Mouse (Mus musculus) lung, embryonic 16.5 days (tissue): Measurements from ENCODE around the gene Clint1. TPM values are rescaled to one million over a fixed set of nuclear protein-coding genes. Genes with fewer than 3 reads are reported as not detected.
A peak's percentile ranks its signal among the peaks of the same experiment; 100 is the strongest.
"Not testable (repeated sequence)": the region's sequence is repeated elsewhere in the genome, so short reads cannot be mapped to it uniquely, and the experiment has no call there.

Experiments
- ATAC-seq: fragments of 200-750 bp; cut with Nextera tagmentation; 2 replicates; pipeline ENCODE4 v1.8.0; 2017; ENCODE audit warnings: low read depth, mild to moderate bottlenecking, moderate library complexity
- H3K27ac ChIP-seq: fragments of 300-500 bp; sonication (generic); 2 replicates; pipeline ENCODE4 v1.5.1; 2014; ENCODE audit warnings: mild to moderate bottlenecking, control low read depth, low read length
- H3K27me3 ChIP-seq: fragments of 300-500 bp; sonication (generic); 2 replicates; pipeline ENCODE4 v1.6.1; 2014; ENCODE audit warnings: low read depth, low read length, mixed read lengths; ENCODE audit not compliant: control insufficient read depth, insufficient read depth
- H3K36me3 ChIP-seq: fragments of 300-500 bp; sonication (generic); 2 replicates; pipeline ENCODE4 v1.6.1; 2014; ENCODE audit warnings: low read length; ENCODE audit not compliant: control insufficient read depth, insufficient read depth
- H3K4me1 ChIP-seq: fragments of 300-500 bp; sonication (generic); replicated peaks from 2 replicates; pipeline ENCODE4 v1.6.1; 2014; ENCODE audit warnings: low read length, mixed read lengths; ENCODE audit not compliant: control insufficient read depth, insufficient read depth
- H3K4me2 ChIP-seq: fragments of 300-500 bp; sonication (generic); 2 replicates; pipeline ENCODE4 v1.6.1; 2014; ENCODE audit warnings: low read depth, low read length, control low read depth
- H3K4me3 ChIP-seq: fragments of 300-500 bp; sonication (generic); 2 replicates; pipeline ENCODE4 v1.5.1; 2014; ENCODE audit warnings: mild to moderate bottlenecking, low read length, control low read depth
- H3K9ac ChIP-seq: fragments of 300-500 bp; sonication (generic); 2 replicates; pipeline ENCODE4 v1.6.1; 2014; ENCODE audit warnings: low read length, control low read depth
- H3K9me3 ChIP-seq: fragments of 300-500 bp; sonication (generic); 2 replicates; pipeline ENCODE4 v1.6.1; 2016; ENCODE audit warnings: low read length; ENCODE audit not compliant: control insufficient read depth
- WGBS: fragments of 180-500 bp; shearing (Covaris S2); extraction: QIAGEN DNeasy Blood & Tissue Kit; methylation state at CpG from one replicate; pipeline ENCODE4 v1.1.7; 2014; 5-methylcytosine and 5-hydroxymethylcytosine counted together
- polyA plus RNA-seq: library from polyadenylated mRNA; unstranded; fragments of >200 nt; fragmentation: Nextera tagmentation; extraction: Ambion mirVana; gene quantifications from 2 replicates; pipeline ENCODE4 v1.2.1, GENCODE M21; 2015

The Clint1 gene
- polyA plus RNA-seq, 1 experiment from 2014 or later: 74.1 TPM

- Histone ChIP-seq H3K27ac (no peak overlapping the region), H3K36me3 (no peaks in the 10 kb centered on the region), H3K27me3 (no peaks in the 10 kb centered on the region), H3K9me3 (no peaks in the 10 kb centered on the region), H3K4me3 (no peak overlapping the region), H3K4me1 (no peaks in the 10 kb centered on the region), H3K9ac (no peak overlapping the region), H3K4me2 (no peak overlapping the region)
- WGBS: 79% methylated on average over 4 of the region's 4 CpGs
- ATAC-seq: no peak
Observed at GRCm38 (mm10) chr11:45866534-45866933, 14.7 kb downstream of the Clint1 start.

DNA sequence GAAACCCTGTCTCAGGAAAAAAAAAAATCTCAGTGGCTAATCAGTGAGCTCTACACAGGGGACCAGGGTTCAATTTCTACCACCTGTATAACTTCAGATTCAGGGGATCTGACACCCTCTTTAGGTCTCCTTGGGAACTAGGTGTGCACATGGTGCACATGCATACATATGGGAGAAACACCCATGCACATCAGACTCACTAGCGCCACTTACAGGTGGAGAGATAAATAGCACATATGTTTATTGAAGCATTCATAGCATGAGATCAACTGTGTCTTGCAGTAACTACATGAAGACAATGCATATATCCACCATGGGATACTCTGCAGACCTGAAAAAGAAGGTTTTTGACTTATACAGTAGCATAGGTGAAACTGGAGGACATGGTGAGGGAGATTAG is 21.8 kb downstream of the Clint1 start:
- no peaks in the 10 kb centered on the region for H3K9me3 ChIP-seq

GRCm38 (mm10) chr11:45874251-45874650 is 22.4 kb downstream of the Clint1 start:
- 93% methylated on average over 6 of the region's 6 CpGs for WGBS
- Histone ChIP-seq H3K27ac (no peak overlapping the region), H3K27me3 (no peaks in the 10 kb centered on the region), H3K4me2 (no peak overlapping the region), H3K4me3 (no peak overlapping the region), H3K9ac (no peak overlapping the region), H3K4me1 (peaks cover 2% of the 10 kb centered on the region; the same call in 1 of the 2 replicates), H3K9me3 (no peaks in the 10 kb centered on the region), H3K36me3 (no peaks in the 10 kb centered on the region; the same call in 1 of the 2 replicates)
- ATAC-seq: no peak

More for the DNA sequence above, 21.8 kb downstream of the Clint1 start:
- Histone ChIP-seq H3K9ac (no peak overlapping the region), H3K4me1 (peaks cover 2% of the 10 kb centered on the region; the same call in 1 of the 2 replicates), H3K27me3 (no peaks in the 10 kb centered on the region), H3K4me2 (no peak overlapping the region), H3K4me3 (no peak overlapping the region), H3K27ac (no peak overlapping the region), H3K36me3 (no peaks in the 10 kb centered on the region; the same call in 1 of the 2 replicates)
- 84% methylated on average over 1 of the region's 1 CpGs for WGBS
- no peak for ATAC-seq

GRCm38 (mm10) chr11:45875351-45875935 is 23.6 kb downstream of the Clint1 start:
- 91% methylated on average over 7 of the region's 7 CpGs for WGBS
- ATAC-seq: no peak

GRCm38 (mm10) chr11:45876036-45876435 is 24.2 kb downstream of the Clint1 start:
- Histone ChIP-seq H3K27ac (no peak overlapping the region), H3K27me3 (no peaks in the 10 kb centered on the region), H3K4me2 (no peak overlapping the region), H3K4me3 (no peak overlapping the region), H3K9ac (no peak overlapping the region), H3K4me1 (peaks cover 11% of the 10 kb centered on the region), H3K36me3 (no peaks in the 10 kb centered on the region; the same call in 1 of the 2 replicates), H3K9me3 (no peaks in the 10 kb centered on the region)
- WGBS: 54% methylated on average over 2 of the region's 2 CpGs
- ATAC-seq: peak; percentile 47

More at GRCm38 (mm10) chr11:45875351-45875935, 23.6 kb downstream of the Clint1 start:
- Histone ChIP-seq H3K9ac (no peak overlapping the region), H3K4me2 (no peak overlapping the region), H3K27ac (no peak overlapping the region), H3K9me3 (no peaks in the 10 kb centered on the region), H3K36me3 (no peaks in the 10 kb centered on the region; the same call in 1 of the 2 replicates), H3K27me3 (no peaks in the 10 kb centered on the region), H3K4me1 (peaks cover 6% of the 10 kb centered on the region), H3K4me3 (no peak overlapping the region)

DNA sequence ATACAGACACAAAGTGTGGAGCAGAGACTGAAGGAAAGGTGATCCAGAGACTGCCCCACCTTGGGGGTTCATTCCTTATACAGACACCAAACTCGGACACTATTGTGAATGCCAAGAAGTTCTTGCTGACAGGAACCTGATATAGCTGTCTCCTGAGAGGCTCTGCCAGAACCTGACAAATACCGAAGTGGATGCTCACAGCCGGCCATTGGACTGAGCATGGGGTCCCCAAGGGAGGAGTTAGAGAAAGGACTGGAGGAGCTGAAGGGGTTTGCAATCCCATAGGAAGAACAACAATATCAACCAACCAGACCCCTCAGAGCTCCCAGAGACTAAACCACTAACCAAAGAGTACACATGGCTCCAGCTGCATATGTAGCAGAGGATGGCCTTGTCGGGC is 27.5 kb downstream of the Clint1 start:
- H3K4me3 ChIP-seq, H3K36me3 ChIP-seq, H3K9ac ChIP-seq, ATAC-seq, H3K27me3 ChIP-seq, H3K9me3 ChIP-seq, H3K27ac ChIP-seq, H3K4me2 ChIP-seq: not testable (repeated sequence)
- WGBS: 63% methylated on average over 4 of the region's 4 CpGs
- H3K4me1 ChIP-seq: peaks cover 30% of the 10 kb centered on the region

DNA sequence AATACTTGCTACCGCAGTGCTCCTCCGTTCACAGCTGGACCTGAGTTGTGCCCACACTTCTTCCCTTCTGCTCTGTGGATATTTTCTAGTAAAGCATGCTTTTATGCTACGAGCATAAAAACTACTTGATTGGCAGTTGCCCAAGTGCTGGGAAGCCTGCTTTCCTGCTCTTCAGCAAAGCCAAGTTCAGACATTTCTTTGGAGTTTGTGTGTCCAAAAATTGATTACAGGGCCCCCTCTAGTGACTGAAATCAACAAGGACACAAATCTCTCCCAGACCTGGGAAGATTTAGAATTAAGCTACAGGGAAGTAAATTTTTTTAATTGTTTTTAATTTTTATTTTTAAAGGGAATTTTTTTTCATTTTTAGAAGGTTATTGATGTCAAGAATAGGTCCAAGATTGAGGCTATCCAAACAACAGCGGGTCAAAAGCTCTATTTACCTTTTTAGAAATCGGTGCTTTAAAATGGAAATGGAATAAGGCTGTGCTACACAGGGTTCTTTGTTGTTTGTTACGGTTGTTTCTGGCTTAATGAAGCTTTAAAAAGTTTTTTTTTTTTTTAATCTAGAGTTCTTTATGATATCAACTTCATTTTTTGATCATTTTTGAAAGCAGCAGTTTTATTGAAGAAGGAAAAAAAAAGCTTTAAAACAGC is 29.3 kb downstream of the Clint1 start:
- H3K9me3 ChIP-seq: no peaks in the 10 kb centered on the region
- H3K27ac ChIP-seq: peak overlapping the region; percentile 73
- peak; percentile 53 for ATAC-seq
- H3K9ac ChIP-seq: no peak overlapping the region
- no peak overlapping the region for H3K4me2 ChIP-seq
- WGBS: 33% methylated on average over 6 of the region's 6 CpGs
- H3K27me3 ChIP-seq: no peaks in the 10 kb centered on the region
- H3K4me3 ChIP-seq: no peak overlapping the region
- H3K4me1 ChIP-seq: peaks cover 30% of the 10 kb centered on the region
- H3K36me3 ChIP-seq: no peaks in the 10 kb centered on the region; the same call in 1 of the 2 replicates

DNA sequence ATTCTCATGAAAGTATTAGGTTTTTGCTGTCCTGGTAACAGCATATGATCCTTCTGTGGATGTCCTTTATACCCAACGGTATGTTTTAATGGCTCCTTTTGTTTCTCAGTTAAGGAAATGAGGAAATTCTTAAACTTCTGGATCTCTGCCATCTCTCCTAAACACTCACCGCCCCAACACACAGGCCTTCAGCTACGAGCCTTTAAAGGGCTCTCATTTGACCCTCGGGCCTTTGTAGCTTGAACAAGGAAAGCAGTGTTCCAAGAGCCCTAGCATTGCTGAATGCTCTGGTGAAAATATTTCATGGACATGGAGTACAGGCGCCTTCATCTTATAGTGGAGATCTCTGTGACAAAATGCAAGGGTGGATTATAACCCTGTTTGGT is 29.8 kb downstream of the Clint1 start:
- H3K36me3 ChIP-seq: peaks cover 4% of the 10 kb centered on the region; the same call in 1 of the 2 replicates
- no peak overlapping the region for H3K4me3 ChIP-seq
- H3K27me3 ChIP-seq: no peaks in the 10 kb centered on the region
- H3K4me1 ChIP-seq: peaks cover 30% of the 10 kb centered on the region
- peak; percentile 82 for ATAC-seq
- peak overlapping the region; percentile 78 for H3K27ac ChIP-seq
- H3K9ac ChIP-seq: 0 out of 2 replicates have a peak overlapping the region, but pooled peaks have one; percentile 24
- H3K4me2 ChIP-seq: 0 out of 2 replicates have a peak overlapping the region, but pooled peaks have one; percentile 4
- WGBS: 8% methylated on average over 5 of the region's 5 CpGs
- H3K9me3 ChIP-seq: no peaks in the 10 kb centered on the region

GRCm38 (mm10) chr11:45883270-45883931 is 31.6 kb downstream of the Clint1 start:
- 0 out of 2 replicates have a peak, but pooled peaks have one; percentile 15 for ATAC-seq
- no peaks in the 10 kb centered on the region for H3K27me3 ChIP-seq
- H3K4me1 ChIP-seq: peaks cover 30% of the 10 kb centered on the region
- peak overlapping the region; percentile 0; the same call in 1 of the 2 replicates for H3K9ac ChIP-seq
- H3K36me3 ChIP-seq: peaks cover 4% of the 10 kb centered on the region; the same call in 1 of the 2 replicates
- H3K4me3 ChIP-seq: no peak overlapping the region
- H3K9me3 ChIP-seq: no peaks in the 10 kb centered on the region
- peak overlapping the region; percentile 30; the same call in 1 of the 2 replicates for H3K4me2 ChIP-seq
- 16% methylated on average over 8 of the region's 8 CpGs for WGBS
- H3K27ac ChIP-seq: no peak overlapping the region
